Mouse (Mus musculus) mature B cell (primary cell): Measurements from ENCODE around the gene Mcrip1.
"Not testable (repeated sequence)": the region's sequence is repeated elsewhere in the genome, so short reads cannot be mapped to it uniquely, and the experiment has no call there.

Source experiments
- in situ Hi-C: fragments of 300-500 bp; cut with MboI; formaldehyde crosslinking; loops from 2 replicates; pipeline ENCODE4 v1.14.3; 2019

Gene Mcrip1

GRCm38 (mm10) chr11:120542376-120542775, 7.2 kb downstream of the Mcrip1 start:
- in situ Hi-C loops: no loop called here

DNA sequence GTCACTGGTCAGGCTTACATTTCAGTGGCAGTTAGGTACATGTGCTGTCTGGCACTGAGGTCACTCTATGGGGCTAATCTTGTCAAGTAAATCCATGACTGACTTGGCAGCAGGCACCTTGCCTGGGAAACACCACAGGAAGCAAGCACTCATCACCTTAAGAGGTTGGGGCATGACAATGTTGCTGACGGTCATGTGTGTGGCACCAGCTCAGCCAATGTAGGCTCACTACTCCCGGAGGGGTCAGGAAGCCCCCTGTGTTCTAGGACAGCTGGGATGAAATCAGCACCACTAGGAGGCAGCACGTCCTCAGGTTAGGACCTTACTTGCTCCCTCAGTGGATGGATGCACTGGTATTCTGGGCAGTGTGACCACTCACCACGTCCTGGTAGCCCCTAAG, 7.6 kb downstream of the Mcrip1 start:
- in situ Hi-C loops: no loop called here

- in situ Hi-C loops: no loop called here
These were observed 10.1 kb downstream of the Mcrip1 start for GRCm38 (mm10) chr11:120539285-120540014.

GRCm38 (mm10) chr11:120538955-120539284, 10.6 kb downstream of the Mcrip1 start:
- in situ Hi-C loops: no loop called here

- in situ Hi-C loops: no loop called here
These were observed 11.0 kb downstream of the Mcrip1 start for GRCm38 (mm10) chr11:120538485-120538884.

GRCm38 (mm10) chr11:120535804-120536203, 13.7 kb downstream of the Mcrip1 start:
- in situ Hi-C loops: no loop called here

- in situ Hi-C loops: no loop called here
These were observed 14.4 kb downstream of the Mcrip1 start for GRCm38 (mm10) chr11:120535145-120535544.

DNA sequence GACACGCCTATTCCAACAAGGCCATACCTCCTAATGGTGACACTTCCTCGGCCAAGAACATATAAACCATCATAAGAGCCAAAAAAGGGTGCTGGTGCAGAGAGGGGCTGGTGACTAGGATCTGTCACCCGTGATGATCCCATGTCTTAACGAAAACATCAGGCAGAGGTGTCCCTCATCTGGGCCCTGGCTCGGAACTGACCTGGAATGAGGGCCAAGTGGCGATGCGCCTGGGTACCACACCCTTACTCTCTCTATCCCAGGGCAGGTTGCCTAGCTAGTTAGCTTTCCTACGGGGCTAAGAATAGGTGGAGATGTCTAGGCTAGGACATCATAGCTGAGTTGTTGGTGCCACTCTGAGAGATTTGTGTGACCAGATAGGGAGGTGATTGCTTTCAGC, 15.4 kb downstream of the Mcrip1 start:
- in situ Hi-C loops: no loop called here

DNA sequence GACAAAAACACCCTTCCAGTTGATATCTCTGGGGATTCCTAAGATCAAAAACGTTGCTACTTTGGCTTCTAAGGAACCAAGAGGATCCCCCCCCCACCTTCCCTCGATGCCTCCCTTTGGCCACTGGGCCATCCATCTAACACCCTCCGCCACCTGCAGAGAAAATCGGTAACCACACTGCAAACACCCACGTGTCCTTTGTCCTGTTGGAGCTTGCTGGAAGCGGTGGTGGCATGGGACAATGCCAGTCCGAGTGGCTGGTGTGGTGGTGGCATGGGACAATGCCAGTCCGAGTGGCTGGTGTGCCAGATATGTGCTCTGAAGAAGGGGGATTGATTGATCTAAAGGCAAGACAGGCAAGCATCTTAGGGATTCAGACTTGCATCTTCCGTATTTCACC, 17.9 kb downstream of the Mcrip1 start:
- in situ Hi-C loops: no loop called here

DNA sequence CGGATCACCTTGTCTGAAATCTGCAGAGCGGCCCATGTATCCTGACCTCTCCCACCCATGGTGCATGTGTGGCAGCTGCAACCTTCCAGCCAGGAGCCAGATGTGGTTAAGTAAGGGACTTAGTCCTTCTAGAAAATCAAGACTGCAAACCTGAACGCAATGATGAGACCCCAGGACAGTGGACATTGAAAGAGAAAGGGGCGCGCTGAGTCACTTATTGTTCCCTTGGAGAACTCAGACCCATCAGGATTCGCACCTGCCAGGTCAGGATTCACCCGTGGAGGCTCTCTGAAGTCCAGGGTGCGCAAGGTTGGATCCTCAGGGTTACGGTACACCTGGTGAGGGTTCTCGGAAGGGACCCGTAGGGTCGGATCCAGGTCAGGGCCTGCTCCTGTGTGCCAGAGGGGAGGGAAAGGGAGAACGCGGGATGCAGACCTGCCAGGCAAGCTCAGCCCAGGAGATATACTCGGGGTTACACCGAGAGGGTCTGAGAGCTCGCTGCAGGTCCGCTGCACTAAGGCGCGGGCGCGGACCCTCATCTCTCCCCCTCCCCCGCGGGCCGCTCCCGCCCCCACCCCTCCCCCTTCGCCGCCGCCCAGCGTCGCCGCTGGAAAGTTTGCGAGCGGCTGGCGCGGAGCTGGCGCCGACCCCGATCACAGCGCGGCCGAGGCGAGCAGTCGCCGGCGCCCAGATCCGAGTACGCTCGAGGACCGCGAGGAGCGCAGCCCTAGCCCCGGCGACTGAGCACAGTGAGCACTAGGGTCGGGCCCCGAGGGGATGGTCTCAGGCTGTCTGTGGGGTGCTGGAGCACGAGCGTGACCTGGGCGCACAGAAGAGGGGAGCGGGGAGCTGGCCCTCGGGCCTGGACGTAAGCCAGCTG, 19.2 kb downstream of the Mcrip1 start, which contains the start of gene Gcgr:
Gene Gcgr, plus strand, starts transcription at position 615 of the 880 bp plus-strand sequence.
- in situ Hi-C loops: no loop called here

GRCm38 (mm10) chr11:120528903-120529302, 20.6 kb downstream of the Mcrip1 start:
- in situ Hi-C loops: no loop called here

GRCm38 (mm10) chr11:120527690-120528354, 21.7 kb downstream of the Mcrip1 start:
- in situ Hi-C loops: no loop called here

DNA sequence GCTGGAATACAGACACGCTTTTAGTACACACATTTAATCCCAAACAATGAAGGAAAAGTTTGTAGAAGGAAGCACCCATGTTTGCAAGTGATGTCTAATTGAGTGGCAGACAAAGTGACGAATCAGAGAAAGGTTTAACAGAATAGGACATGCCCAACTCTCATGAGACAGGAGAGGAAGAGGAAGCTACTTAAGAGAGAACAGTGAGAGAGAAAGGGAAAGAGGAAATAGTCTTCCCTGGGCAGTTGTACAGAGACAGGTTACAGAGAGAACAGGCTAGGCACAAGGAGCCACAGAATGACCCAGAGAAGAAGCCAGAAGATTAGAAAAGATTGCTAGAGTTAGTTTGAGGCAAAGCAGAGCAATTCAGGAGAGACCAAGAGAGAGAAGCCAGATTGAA, 23.6 kb downstream of the Mcrip1 start:
- in situ Hi-C loops: no loop called here

GRCm38 (mm10) chr11:120522581-120522980, 26.9 kb downstream of the Mcrip1 start:
- in situ Hi-C loops: no loop called here

GRCm38 (mm10) chr11:120520967-120521540, 28.5 kb downstream of the Mcrip1 start:
- in situ Hi-C loops: no loop called here

DNA sequence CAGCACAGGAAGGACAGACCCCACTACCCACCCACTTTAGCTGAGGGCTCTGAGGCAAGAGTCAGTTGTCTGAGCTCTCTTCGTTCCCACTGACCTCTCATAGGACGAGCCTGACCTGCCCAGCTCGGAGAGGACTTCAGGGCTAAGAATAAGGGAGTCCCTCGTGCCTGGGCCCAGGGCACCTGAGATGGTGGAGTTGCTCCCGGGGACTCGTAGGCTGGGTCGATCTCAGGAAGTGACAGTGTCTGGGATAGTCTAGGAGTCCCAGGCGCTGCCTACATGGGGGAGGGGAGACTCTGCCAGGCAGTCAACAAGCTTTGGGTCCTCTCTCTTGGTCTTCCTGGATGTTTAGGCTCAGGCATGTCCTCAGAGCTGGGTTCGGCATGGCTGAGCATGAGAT, 29.0 kb downstream of the Mcrip1 start:
- in situ Hi-C loops: no loop called here

DNA sequence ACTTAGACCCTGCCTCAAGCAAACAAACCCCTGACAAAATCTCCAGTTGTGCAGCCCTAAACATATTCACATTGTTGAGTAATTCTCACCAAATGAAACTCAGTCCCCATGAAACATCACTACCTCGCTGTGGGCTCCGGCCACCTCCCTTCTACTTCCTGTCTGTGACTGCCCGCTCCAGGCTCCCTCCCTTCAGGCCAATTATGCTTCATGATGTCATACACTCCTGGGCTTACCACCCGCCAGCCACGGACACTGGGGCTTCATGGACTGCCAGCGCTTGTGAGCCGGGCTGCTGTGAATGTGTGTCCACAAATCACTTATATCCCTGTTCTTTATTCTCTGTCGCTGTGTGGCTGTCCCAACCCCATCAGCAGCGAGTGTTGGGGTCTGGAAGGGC, 29.8 kb downstream of the Mcrip1 start:
- in situ Hi-C loops: no loop called here

- in situ Hi-C loops: no loop called here
These were observed 31.0 kb downstream of the Mcrip1 start for GRCm38 (mm10) chr11:120518558-120518957.

GRCm38 (mm10) chr11:120518027-120518426, 31.5 kb downstream of the Mcrip1 start:
- in situ Hi-C loops: no loop called here

DNA sequence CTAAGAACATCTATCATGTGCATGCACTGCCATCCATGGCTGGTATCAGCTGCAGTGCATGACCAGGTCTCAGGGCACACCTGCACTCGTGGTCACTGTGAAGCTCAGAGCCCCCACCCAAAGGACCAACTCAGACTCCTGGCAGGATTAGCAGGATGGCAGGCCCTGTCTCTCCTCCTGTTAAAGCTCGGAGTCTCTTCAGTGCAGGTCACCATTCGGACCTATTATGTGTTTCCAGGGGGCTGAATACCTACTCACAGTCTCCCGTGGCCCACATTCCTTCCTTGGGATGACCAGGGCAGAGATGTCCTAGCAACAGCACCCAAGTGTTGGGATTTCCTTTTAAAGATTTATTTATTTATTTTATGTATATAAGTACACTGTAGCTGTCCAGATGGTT, 32.4 kb downstream of the Mcrip1 start:
- in situ Hi-C loops: no loop called here

GRCm38 (mm10) chr11:120515611-120516010, 33.9 kb downstream of the Mcrip1 start:
- in situ Hi-C loops: no loop called here

- in situ Hi-C loops: not testable (repeated sequence)
These were observed 35.3 kb downstream of the Mcrip1 start for GRCm38 (mm10) chr11:120514262-120514661.
